Mouse (Mus musculus): ENCODE measurements at regions not wholly inside any gene's neighbourhood (a gene's known extent, or its start where the extent isn't known, plus 50 kb on each side); places are given as distances from the start of the nearest gene placed in this dataset.
A peak's percentile ranks its signal among the peaks of the same experiment; 100 is the strongest.

DNA sequence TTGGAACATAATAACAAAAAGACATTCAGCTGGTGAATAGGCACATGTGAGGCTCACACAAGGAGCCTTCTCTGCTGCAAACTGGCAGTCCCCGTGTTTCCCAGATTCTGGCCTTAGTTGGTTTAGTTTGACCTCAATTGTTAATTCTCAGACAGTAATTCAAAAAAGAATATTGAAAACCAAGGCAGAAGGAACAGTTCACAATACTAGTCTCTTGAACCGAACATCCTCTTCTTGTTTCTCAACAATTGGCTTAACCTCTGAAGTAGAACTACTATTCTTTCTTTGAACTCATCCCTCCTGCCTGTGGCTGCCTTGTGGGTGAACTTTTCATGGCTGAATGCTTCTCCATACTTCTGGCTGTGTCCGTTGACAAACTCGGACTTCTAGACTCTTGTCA is 110.4 kb upstream of the Neil3 start:
- no peak for DNase-seq

DNA sequence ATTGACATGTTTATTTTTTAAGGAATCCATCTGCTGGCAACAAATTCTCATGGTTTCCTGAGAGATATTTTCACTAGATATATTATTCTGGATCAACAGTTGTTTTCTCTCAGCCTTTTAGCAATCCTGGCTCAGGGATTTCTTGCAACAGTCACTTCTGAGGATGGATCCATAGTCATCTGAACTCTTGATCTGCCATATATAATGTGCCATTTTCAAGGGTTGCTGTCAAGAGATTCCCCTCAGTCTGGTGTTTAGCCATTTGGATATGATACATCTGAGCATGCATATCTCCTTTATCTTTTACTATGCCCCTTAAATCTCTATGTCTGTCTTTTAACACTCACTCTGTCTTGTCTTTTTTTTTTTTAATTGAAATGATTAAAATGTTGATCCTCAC is 130.3 kb upstream of the Neil3 start:
- no peak for DNase-seq

DNA sequence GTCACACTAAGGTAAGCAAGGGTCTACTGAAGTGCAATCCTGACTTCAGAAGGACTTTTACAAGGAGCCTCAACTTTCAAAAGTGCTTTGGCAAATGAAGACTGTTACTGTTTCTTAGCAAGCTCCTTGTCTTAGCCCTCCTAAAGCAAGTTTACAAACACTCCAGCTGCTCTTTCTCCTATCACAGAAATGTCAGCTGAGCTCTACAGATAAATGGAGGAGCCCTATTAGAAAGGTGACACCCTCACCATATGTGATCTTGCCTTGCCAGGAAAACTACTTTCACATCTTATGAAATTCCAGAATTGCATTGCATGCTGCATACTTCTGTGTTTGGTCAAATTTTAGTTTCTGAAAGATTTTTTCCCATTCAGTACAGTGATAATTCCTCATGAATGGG is 136.6 kb upstream of the Neil3 start:
- no peak for DNase-seq

DNA sequence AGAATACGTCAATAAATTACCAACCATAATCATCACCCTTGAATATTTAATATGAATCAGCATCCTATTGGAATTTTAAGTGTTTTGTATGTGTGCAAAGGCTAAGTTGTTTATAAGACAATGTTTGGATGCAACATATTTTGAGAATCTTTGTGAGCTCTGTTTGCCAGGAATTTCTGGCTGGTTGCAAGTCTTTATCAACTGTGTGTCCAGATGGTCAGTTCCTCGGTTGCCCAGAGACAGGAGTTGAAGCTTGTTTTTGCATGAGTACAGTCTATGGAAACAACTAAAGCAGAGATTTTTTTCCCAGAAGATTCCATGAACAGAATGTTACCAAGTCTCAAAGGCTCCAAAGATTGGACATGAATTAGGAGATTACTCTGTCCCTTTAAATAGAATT is 142.0 kb upstream of the Neil3 start:
- DNase-seq: peak; percentile 4

DNA sequence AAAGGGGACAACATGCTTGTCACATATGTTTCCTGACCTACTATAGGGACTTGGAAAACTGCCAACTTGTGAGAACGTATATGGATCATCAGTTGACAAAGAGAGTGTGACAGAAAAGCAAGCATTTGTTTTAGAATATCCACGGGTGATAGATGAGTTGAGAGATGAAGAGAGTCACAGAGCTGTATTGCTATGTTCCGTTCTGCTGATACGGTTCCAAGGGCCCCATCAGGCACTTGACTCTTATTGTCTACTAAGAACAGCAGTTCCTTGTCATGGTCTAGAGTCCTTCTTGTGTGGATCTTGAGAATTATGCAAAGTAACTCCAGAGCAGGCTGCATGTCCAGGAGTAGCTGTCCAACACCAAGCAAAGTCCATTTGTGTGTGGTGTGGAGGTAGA is 143.0 kb upstream of the Neil3 start:
- no peak for DNase-seq

DNA sequence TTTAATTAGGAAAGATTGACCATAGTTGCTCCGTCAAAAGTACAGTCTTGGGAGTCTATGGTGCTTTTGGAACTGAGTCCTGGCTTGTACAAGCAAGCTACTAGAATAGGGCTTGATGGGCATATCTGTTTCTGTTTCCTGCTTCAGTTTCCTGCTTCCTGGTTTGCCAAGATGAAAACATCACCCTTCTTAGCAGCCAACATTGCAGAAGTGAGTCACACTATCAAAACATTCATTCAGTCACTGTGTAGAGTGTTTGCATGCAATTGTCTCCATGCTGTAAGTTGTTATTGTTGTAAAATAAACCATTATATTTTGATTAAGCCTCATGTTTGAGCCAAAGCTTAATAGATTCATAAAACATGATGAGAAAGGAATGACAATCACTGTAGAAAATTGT is 149.3 kb upstream of the Neil3 start:
- DNase-seq: no peak

DNA sequence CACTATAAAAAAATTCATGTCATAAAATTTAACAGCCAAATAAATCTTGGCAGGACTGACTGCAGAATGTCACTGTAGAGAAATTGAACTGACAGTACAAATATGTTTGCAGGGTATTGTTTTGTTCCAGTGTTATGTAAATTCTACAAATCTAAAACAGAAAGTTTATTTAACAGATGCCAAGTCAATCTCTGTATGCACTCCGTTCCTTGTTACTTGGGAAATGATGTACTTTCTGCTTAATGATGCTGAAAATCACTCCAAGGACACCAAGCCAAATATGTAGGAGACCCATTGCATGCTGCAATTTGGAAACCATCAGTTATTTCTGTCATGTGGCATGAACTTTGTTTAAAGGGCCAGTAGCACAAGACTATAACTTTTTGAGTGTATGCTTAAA is 182.3 kb upstream of the Neil3 start:
- DNase-seq: no peak

DNA sequence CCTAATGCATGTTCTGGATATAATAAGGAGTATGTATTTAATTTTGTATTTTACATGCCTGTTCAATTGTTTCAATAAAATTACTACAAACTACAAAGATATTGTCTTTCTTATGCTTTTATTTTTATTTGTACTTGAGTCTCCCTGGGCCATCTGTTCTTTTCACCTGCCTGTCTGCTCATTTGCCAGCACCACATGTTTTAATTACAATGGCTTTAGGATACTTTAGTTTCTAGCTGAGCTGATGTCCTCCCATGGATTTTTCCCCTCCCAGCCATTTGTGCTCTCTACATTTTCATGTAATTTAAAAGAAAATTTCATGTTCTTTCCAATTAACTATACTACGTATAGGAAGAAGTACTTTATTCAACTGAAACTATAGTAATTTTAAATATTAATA is 188.5 kb upstream of the Neil3 start:
- peak; percentile 11 for DNase-seq

DNA sequence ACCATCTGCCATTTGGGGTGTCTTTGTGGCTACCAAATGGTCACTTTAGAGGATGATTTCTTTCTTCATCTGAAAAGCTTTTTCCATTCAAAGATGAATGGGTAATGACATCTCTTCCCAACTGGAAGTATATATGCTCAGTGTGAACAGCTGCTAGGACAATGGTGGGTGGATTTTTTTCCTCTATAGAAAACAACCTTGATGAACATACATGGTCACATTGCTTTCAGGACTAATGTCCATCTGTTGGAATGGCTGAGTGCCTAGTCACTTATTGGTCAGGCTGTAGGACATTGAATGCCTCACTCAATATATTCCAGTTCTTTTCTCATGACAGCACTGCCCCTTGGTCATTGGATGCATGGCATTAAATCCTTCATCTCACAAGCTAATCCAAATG is 209.0 kb upstream of the Neil3 start:
- no peak for DNase-seq

DNA sequence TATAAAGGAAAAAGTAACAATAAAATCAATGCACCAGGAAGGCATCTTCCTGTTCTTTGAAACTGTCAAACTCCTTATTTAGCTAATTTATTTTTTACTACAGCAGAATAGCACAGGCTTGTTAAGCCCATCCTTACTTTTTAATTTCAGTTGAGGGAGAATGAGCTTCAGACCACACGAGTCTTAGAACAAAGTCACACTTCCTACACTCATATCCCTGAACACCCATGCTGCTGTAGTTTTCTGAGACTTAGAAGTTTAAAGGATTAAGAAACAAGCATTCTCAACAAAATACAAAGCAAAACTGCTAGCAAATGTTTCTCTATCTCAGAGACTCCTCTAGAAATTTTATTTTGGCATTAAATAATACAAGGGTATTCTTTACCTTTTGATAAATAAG is 208.8 kb upstream of the Vegfc start:
- DNase-seq: no peak

DNA sequence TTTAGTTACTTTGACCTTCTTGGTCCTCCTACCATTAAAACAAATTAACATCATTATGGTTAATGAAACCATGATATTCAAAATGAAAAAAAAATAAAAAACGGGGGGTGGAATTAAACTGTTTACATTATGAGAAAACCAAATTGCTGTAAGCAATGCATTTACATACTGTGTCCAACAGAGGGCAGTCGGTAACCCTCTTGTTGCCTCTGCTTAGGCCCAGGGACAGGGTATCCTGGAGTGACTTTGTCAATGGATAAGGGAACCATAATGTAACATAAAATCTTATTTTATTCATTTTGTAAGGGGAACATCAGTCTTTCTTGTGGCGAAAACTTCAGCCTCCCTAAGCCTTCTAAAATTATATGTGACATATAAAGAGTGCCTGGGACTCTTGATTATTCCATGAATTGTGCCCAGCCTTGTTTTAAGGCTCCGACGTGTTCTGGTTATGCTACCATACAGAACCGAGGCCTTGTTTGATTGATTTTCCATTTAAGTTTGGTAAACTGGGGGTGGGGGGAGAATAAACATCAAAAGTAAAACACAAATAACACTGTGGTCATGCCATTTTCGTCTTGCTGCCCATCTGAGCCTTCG is 207.3 kb upstream of the Vegfc start:
- no peak for DNase-seq

DNA sequence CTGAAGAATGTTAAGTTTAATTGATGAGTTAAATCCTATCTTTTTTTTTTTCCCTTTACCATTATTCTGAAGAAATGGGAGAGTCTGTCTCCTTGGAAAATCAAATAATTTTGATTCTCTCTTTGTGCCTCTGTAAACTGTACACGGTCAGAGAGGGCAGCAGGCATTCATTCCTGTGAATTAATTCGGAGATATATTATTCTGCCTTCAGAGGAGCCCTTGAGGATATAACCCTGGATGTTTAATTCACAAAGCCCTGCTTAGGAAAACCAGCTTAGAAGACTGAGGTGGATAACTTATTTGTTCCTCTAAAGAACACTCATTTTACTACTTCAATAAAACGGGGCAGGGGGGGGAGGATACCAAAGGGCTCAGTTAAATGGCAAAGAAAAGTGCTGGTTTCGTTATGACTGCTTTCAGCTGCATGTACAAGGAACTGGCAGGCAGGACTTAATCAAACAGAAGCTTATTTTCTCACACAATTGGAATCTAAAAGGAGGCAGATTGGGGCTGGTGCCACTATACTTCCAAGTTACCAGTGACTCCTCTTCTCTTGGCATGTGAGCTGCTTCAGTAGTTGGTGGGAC is 205.3 kb upstream of the Vegfc start:
- no peak for DNase-seq

DNA sequence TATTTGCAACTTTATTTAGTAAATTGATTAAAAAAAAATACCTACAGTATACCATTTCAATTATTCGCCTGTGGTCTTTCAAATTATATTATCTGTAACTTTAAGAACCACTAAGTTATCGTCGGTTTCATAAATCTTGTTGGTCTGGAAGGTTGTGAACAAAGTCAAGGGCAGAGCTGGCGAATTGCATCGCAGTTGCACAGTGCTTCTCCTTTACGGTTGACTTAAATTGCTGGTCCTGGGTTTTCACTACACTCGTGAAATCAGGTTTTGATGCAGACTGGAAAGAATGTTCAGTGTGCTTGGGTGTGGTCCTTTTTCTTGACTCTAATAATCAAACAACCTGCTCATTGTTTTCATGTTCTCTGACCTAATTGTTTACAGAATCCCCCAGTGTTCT is 198.6 kb upstream of the Vegfc start:
- no peak for DNase-seq

DNA sequence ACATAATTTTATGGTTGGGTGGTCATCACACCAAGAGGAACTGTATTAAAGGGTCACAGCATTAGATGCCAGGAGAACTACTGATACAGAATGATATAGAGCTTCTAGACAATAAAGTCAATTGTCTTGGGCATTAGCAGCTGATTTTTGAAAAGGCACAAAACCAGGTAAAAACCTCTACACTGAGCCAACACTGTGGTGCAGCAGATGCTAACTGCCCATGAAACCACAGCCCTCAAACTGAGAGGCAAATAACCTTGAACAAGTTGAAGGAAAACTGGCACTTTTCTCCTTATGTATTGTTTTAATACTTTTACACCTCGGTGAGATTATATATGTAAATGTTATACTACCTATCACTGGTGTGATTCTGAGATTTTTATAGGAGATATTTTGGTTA is 195.9 kb upstream of the Vegfc start:
- no peak for DNase-seq

DNA sequence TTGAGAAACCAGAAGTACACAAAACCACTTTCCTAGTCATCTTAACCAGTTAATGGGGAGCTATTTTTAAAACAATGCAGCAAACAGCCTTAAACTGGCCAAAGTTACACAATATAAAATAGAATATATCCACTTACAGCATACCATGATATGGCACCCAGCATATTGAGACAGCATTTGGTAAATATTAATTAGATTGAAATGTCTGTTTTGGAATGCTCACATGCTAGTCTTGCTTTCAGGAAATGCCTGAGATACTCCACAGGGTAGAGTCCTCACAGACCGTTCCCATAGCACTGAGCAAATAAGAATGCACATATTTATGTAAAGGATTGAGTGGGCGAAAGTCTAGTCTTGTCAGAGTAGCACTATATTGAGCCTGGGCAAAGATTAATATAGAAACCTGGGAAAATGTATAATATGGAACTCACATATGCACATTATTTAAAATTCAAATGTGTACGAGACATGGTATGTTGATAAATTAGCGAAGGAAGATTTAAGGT is 185.1 kb upstream of the Vegfc start:
- DNase-seq: no peak

DNA sequence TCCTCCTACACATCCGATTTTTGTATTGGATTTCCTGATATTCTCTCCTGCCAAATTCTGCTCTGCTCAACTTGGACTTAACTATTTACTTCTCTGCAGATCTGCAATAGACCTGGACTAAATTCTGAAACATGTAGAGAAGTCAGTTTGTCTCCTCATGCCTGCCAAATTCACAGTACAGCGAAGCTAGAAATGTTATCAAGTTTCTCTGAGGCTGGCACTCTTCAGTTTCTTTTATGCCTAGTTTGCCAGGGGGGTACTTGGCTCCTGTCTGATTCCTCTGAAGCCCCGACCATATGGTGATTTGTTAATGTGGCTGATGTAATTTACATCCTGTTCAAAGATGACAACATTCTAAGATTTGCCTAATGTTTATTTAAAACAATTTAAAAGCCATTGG is 184.6 kb upstream of the Vegfc start:
- no peak for DNase-seq

DNA sequence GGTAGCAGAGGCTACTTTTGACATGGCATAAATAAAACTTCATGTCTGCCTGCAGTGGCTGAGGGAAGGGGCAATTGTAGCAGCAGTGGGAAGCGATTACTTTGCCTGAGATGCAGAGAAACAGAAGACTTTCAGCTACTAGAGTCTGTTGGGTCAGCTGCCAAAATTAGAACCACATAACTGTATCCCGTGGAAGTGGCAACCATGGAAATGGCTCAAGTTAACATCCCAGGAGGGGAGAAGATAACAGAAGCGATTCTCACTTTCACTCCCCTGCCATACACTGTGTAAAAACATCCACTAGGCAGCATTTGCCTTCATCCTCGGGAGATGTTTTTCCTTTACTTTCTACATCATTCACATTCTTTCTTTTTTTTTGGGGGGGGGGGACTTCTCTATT is 155.1 kb upstream of the Vegfc start:
- no peak for DNase-seq

DNA sequence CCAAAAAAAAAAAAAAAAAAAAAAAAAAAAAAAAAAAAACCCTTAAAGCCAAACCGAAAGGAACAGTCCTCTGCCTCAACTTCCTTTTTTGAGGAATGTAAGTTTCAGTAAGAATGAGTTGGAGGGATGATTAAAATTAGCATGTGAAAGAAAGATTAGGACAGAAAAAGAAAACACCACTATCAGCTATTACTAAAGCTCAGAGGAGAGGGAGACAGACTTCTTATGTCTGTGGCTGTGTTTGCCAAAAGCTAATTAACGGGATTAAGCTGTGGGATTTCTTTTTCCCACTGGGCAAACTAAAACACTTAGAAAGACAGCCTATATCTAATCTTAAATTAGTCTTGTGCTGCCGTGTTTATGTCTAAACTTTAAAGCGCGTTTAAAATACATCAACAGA is 146.7 kb upstream of the Vegfc start:
- no peak for DNase-seq

DNA sequence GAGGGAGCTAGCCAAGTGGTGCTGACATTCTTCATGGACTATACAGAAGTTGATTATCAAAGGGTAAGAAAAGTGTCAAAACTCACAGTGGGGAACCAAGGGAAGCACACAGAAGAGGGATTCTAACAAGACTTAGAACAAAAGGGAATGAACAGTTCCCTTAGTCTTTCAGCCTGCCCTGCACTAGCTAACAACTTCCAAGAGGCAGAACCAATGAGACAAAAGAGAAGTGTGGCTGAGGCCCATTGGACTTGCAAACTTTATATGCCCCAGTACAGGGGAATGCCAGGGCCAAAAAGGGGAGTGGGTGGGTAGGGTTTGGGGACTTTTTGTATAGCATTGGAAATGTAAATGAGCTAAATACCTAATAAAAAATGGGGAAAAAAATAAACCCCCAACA is 139.0 kb upstream of the Vegfc start:
- no peak for DNase-seq

DNA sequence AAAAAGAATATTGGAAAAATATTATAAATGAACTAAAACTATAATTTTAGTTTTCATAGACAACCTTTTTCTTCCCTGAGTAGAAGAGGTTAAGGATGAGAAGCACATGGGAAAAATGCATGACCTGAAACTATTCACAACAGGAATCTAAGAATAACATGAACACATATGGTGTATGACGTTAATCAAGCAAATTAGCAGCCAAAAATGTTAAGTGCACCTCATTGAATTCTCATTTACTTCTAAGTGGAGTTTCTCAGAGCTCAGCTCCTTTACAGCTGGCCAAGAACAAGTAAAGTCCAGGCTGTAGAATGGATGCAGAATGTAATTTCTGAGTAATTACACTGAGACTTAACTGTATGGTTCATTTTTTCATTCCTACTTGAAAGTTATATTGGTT is 137.9 kb upstream of the Vegfc start:
- DNase-seq: no peak

DNA sequence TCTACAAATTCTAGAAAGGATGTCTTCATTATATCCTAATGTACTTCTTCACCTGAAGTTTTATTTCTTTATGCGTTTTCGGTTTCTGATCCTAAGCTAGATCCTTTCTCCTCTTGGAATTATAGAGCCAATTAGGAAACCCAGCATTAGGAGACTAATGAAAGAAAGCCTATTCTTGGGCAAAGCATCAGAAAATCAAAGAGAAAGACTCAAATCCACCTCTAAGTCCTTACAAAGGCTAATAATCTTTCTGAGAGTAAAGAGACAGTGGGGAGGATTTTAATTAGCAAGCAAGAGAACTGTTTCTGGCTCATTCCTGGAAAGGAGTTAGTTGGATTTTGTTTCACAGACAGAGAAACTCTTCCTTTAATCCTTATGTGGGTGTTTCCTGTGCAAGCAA is 136.3 kb upstream of the Vegfc start:
- DNase-seq: no peak

DNA sequence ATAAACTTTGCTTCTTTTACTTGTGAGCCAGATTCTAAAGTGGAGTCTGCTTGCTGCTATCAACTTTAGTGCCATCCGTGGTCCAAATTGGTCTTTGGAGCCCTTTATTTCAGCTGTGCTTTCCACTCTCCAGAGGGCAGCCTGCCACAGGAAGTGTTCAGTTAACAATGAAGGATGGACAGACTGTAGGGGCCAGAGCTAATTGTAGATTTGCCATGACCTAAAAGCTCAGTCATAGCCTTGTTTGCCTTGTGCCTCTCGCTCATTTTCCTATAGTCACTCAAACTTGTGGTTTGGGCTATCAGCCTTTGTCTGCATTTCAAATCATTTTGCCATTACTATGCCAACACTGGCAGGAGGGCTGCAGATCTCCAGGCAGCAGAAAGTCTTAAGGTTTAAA is 131.8 kb upstream of the Vegfc start:
- peak; percentile 8 for DNase-seq

DNA sequence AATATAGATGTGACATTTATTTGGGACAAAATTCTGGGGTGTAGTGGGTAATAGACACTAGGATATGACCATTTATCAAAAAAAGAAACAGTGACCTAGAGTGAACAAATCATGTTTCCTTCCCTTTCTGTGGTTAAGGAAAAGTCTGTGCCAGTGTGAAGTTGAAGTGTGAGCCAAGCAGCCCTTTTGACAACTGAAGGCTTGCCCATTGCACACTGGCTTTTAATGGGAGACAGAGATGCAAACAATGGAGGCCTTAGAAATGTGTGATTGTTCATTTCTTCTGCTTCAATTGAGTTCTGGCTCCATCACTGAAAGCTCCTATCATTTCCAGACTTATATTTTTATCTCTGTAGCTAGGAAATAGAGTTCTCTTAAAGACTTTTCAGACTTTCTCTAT is 130.0 kb upstream of the Vegfc start:
- no peak for DNase-seq

DNA sequence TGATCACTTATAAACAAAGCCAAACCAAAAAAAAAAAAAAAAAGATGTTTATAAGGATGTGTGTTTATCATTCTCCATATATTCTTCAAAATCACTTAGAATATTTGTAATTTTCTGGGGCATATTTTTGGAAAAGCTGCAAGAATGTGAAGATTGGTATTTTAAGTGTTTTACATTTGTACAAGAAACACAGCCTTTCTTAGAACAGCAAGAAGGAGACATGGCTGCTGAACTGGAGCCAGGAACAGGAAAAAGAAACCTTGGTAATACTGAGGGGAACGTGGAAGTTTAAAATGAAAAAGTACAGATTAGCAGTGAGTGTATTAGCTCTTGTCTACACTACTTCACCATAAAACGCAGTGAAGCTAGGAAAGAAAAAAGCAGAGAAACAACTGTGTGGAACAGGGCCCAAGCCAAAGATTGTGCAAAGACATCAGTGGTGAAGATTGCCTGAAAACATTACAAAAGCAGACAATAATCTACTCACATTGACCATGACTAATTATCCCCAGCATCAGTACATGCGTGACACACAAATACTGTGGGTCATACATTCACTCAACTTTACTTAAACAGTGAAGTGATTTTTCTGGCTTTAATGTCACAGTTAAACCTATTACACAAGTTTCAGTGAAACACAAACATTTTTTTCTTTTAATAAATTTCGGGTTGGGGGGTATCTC is 122.8 kb upstream of the Vegfc start:
- no peak for DNase-seq

DNA sequence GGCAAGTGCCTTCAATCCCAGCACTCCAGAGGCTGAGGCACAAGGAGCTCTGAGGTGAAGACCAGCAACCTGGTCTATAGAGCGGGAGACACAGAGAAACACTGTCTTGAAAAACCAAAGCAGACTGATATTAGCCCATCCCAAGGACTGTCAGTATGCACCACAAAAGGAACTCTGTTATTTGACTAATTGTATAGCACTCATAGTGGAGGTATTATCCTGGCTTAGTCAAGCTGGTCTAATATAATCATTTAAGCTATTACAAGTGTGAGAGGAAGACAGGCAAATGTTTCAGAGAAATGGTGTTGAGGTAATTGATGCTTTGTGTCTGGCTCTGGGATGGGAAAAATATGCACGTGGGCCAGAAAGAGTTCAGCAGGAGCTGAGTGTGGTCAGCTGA is 121.3 kb upstream of the Vegfc start:
- no peak for DNase-seq

All from cerebellum, adult 11-12 months (tissue).